Mouse (Mus musculus): ENCODE results near the gene Vmn1r70. TPM values are rescaled to one million over a fixed set of nuclear protein-coding genes. Genes with fewer than 3 reads are reported as not detected.

Vmn1r70 gene
- polyA plus RNA-seq (2014; fragmentation: Nextera tagmentation; extraction: Ambion mirVana), result not detected in 2 replicates

GRCm38 (mm10) chr7:10631232-10631631 lies at the start of gene Vmn1r70:
Vmn1r70 (plus strand) TSS chr7:10631532.
- H3K36me3 ChIP-seq (ENCODE audit: control insufficient read depth, insufficient read depth, low read length), result no peaks in the 10 kb centered on the region
- DNase-seq (ENCODE audit: low spot score), result no peak
- H3K4me2 ChIP-seq (ENCODE audit: low read depth), result no peak within 1 kb of the TSS
- WGBS, result 97% methylated on average over 1 of the region's 1 CpGs
- H3K27me3 ChIP-seq (ENCODE audit: control insufficient read depth, insufficient read depth, low read length), result no peaks in the 10 kb centered on the region
- no peak within 1 kb of the TSS for H3K9ac ChIP-seq (ENCODE audit: low read length)
- ATAC-seq (ENCODE audit: insufficient read depth, low FRiP score, low TSS enrichment), result no peak
- H3K9me3 ChIP-seq (ENCODE audit: control insufficient read depth, low read length), result peaks cover 11% of the 10 kb centered on the region
- H3K4me3 ChIP-seq (ENCODE audit: low read depth, low read length), result no peak within 1 kb of the TSS
- H3K27ac ChIP-seq (ENCODE audit: low read depth, low read length), result no peak within 1 kb of the TSS
- no peaks in the 10 kb centered on the region for H3K4me1 ChIP-seq (ENCODE audit: control insufficient read depth, insufficient read depth, low read length)

GRCm38 (mm10) chr7:10613559-10613958 lies 17.8 kb upstream of the Vmn1r70 start, which contains the start of gene Vmn1r69:
Vmn1r69 (minus strand) TSS chr7:10613659.
- Histone ChIP-seq H3K9ac (ENCODE audit: low read length) (no peak within 1 kb of the TSS), H3K27me3 (ENCODE audit: control insufficient read depth, insufficient read depth, low read length) (no peaks in the 10 kb centered on the region), H3K4me2 (ENCODE audit: low read depth) (no peak within 1 kb of the TSS), H3K36me3 (ENCODE audit: control insufficient read depth, insufficient read depth, low read length) (no peaks in the 10 kb centered on the region), H3K27ac (ENCODE audit: low read depth, low read length) (no peak within 1 kb of the TSS), H3K4me1 (ENCODE audit: control insufficient read depth, insufficient read depth, low read length) (no peaks in the 10 kb centered on the region), H3K9me3 (ENCODE audit: control insufficient read depth, low read length) (no peaks in the 10 kb centered on the region), H3K4me3 (ENCODE audit: low read depth, low read length) (no peak within 1 kb of the TSS)
- DNase-seq (ENCODE audit: low spot score) (no peak), ATAC-seq (ENCODE audit: insufficient read depth, low FRiP score, low TSS enrichment) (no peak)

Other genes starting within 250 kb of the Vmn1r70 start
- not detected in 2 replicates for gene Vmn1r67, start 188.2 kb upstream of the Vmn1r70 start, polyA plus RNA-seq (2014; fragmentation: Nextera tagmentation; extraction: Ambion mirVana)
- 41.3 and 47.7 TPM in 2 replicates for gene Zik1, start 136.1 kb upstream of the Vmn1r70 start, polyA plus RNA-seq (2014; fragmentation: Nextera tagmentation; extraction: Ambion mirVana)
- not detected in 2 replicates for gene Vmn1r68, start 73.0 kb upstream of the Vmn1r70 start, polyA plus RNA-seq (2014; fragmentation: Nextera tagmentation; extraction: Ambion mirVana)
- not detected in 2 replicates for gene Vmn1r69, start 17.9 kb upstream of the Vmn1r70 start, polyA plus RNA-seq (2014; fragmentation: Nextera tagmentation; extraction: Ambion mirVana)
- not detected in 2 replicates for gene Nlrp4b, start 56.3 kb downstream of the Vmn1r70 start, polyA plus RNA-seq (2014; fragmentation: Nextera tagmentation; extraction: Ambion mirVana)
- not detected in 2 replicates for gene Vmn1r71, start 122.8 kb downstream of the Vmn1r70 start, polyA plus RNA-seq (2014; fragmentation: Nextera tagmentation; extraction: Ambion mirVana)